Mouse (Mus musculus): ENCODE data around the gene Rabgap1l.
"Not testable (repeated sequence)": the region's sequence is repeated elsewhere in the genome, so short reads cannot be mapped to it uniquely, and the experiment has no call there.

The Rabgap1l gene

DNA sequence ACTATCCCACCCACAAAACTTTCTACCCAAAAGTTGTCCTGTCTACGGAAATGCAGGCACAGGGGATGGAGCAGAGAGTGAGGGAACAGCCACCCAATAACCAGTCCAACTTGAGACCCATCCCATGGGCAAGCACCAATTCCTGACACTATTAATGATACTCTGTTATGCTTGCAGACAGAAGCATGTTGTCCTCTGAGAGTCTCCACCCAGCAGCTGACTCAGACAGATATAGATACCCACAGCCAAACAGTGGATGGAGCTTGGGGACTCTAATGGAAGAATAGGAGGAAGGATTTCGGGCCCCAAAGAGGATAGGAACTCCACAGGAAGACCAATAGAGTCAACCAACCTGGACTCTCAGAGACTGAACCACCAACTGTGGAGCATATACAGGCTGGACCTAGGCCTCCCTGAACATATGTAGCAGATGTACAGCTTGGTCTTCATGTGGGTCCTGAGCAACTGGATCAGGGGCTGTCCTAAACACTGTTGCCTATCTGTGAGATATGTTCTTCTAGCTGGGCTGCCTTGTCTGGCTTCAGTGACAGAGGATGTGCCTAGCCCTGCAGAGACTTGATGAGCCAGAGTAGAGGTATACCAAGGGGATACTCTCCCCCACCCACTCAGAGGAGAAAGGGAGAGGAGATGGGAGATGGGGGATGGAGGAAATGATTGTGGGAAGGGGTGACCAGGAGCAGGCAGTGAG, 510.7 kb downstream of the Rabgap1l start:
- not testable (repeated sequence) for DNase-seq (ENCODE audit: low spot score in 2 of 2)

DNA sequence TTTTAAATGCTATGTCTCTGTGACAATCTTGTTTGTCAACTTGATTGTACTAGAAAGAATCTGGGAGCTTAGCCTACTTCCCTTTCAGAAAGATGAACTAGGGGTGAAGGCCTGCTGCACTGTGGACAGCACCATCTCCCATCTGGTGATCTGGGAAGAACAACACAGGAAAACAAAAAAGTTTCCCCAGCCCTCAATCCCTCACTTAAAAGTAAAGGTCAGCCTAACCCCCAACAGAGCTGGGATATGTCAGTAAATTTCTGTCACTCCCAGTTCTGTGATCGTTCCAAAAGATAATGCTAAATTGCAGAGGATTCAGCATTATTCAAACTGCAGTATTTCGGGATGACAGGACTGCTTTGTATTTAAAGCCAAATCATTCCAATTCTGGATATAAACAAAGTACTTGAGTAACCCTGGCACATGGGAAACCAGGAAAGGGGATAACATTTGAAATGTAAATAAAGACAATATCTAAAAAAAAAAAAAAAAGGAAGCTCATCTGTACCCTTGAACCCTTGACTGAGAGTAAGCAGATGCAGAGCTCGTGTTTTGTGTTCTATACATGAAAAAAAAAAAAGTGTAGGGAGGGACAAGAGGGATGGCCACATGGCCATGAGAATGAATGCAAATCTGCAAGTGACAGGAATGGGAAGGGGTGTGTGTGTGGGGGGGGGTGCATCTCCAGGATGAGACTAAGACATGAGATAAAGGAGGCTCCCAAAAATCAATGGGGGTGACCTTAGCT, 511.5 kb downstream of the Rabgap1l start:
- DNase-seq (ENCODE audit: low spot score in 2 of 2), result no peak

DNA sequence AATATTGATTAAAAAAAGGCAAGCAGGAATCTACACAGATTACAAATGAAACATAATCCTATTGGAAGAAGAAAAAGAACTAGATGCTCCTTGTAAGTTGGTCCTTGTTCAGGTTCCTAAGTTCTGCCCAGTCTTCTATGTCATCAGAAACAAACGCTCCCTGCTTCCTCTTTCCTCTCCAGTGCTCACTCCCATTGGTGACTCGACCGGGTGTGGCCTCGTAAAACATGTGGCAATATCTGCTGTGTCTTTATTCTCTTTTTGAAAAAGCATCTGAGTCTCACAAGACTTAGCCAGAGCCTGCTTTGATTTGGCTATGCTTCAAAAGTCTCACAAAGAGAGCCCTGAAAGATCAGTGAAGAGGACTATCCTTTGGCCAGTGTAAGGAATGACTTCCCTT, 512.4 kb downstream of the Rabgap1l start:
- peak; percentile 44 to 51 for DNase-seq (ENCODE audit: low spot score in 2 of 2)

DNA sequence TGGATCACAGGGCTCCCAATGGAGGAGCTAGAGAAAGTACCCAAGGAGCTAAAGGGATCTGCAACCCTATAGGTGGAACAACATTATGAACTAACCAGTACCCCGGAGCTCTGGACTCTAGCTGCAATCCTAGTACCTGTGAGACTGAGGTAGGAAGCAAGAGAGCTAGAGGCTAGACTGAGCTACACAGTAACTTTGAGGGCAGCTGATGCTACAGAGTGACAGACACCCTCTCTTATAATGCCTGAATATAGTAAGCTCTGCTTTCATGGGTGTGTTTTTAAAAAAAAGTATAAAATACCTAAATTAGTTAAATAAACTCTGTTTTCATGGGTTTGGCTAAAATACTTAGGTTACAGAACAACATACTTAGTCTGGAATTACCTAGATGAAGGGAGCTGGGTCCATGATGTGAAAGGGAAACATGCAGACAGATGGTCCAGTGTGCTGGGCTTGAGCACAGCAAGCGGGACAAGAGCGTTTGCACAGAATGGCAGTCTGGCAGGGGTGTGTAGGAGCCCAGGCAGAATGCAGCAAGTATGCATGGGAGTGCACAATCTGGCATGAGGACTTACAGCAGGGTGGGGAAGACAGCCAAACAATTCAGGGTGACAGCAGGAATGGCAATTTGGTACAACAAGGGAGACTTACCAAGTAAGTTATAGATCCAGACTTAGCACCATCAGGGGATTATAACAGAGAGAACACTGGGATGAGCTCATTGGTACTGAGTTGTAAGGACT, 514.9 kb downstream of the Rabgap1l start:
- DNase-seq (ENCODE audit: low spot score in 2 of 2), result no peak

GRCm38 (mm10) chr1:160275248-160275647, 517.8 kb downstream of the Rabgap1l start:
- DNase-seq (ENCODE audit: low spot score in 2 of 2), result no peak

- no peak for DNase-seq (ENCODE audit: low spot score in 2 of 2)
Observed at GRCm38 (mm10) chr1:160273133-160273743, 519.8 kb downstream of the Rabgap1l start.

- DNase-seq (ENCODE audit: low spot score in 2 of 2), result no peak
Observed at GRCm38 (mm10) chr1:160271282-160271967, 521.6 kb downstream of the Rabgap1l start.

DNA sequence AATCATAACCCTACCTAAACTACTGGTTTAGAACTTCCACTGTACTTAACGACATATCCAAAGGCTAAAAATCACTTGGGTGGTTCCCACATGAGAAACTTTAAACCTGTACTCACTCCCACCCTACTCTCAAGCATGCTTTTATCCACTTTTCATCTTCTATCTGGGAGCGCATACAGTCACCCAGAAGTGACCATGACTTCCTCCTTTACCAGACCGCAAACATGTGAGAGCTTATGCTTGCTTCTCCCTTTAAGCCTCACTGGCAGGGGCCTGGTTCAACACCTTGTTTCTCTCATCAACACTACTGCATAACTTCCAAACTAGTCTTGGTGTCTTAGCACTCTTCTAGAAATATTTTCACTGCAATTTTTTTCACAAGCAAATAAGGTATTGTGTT, 524.7 kb downstream of the Rabgap1l start:
- DNase-seq (ENCODE audit: low spot score in 2 of 2), result no peak

- DNase-seq (ENCODE audit: low spot score in 2 of 2), result peak; percentile 32 to 62
Observed at GRCm38 (mm10) chr1:160263630-160264346, 529.2 kb downstream of the Rabgap1l start.

DNA sequence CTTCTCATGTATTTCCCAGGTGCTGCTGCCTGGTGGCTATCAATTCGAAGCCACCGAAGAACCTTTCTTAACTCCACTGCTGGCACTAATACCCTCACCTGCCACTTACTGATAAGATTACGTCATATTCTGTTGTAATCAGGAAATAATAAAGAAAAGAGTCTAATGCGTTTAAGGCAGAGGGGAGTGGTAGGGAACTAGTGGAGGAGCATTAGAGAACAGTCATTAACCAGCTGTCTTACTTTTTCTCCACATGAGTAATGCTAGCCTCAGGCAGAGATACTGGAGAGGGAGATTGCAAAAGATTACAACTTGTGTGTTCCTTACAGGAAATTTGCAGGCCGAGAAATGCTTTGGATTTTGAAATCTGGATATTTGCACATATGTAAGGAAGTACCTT, 530.0 kb downstream of the Rabgap1l start:
- no peak for DNase-seq (ENCODE audit: low spot score in 2 of 2)

GRCm38 (mm10) chr1:160262415-160262814, 530.6 kb downstream of the Rabgap1l start:
- no peak for DNase-seq (ENCODE audit: low spot score in 2 of 2)

- no peak for DNase-seq (ENCODE audit: low spot score in 2 of 2)
Observed at GRCm38 (mm10) chr1:160261849-160262248, 531.2 kb downstream of the Rabgap1l start.

DNA sequence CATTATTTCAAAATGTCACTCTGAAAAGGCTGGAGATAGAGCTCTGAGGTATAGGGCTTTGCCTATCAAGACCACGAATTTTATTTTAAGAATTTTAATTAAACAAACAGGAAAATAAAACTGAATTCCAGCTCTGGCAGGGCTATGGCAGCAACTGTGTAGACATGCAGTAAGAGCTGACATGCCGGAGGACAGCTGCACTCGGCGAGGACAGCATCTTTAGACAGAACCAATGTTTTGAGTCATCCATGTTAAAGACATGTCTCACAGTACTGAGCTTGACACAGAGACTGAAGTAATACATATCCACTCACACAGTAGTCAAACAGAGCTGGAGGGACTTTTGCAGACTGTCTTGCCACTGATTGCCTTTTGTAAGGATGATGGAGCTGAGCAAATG, 532.4 kb downstream of the Rabgap1l start:
- DNase-seq (ENCODE audit: low spot score in 2 of 2), result no peak

GRCm38 (mm10) chr1:160259884-160260283, 533.1 kb downstream of the Rabgap1l start:
- no peak for DNase-seq (ENCODE audit: low spot score in 2 of 2)

GRCm38 (mm10) chr1:160253108-160253507, 539.9 kb downstream of the Rabgap1l start:
- DNase-seq (ENCODE audit: low spot score in 2 of 2), result no peak

GRCm38 (mm10) chr1:160251388-160252007, 541.5 kb downstream of the Rabgap1l start:
- no peak for DNase-seq (ENCODE audit: low spot score in 2 of 2)

- DNase-seq (ENCODE audit: low spot score in 2 of 2), result no peak
Observed at GRCm38 (mm10) chr1:160250782-160251181, 542.2 kb downstream of the Rabgap1l start.

DNA sequence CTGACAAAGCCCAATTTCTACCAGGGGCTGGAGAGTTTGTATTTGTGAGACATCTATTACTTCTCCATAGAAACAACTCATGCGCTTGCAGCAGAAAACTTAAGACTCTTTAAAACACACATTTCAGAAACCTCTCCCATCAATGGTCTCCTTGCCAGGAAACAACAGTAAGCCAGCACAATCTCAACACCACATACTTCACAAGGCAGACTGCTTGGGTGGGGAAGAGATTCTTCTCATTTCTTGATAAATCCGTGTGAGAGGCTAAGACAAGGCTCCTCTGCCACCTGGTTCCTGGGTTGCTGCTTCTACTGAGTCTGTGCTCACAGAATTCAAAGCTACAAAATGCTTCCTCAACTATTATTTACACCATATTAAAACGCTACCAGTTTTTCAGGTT, 543.2 kb downstream of the Rabgap1l start:
- no peak for DNase-seq (ENCODE audit: low spot score in 2 of 2)

DNA sequence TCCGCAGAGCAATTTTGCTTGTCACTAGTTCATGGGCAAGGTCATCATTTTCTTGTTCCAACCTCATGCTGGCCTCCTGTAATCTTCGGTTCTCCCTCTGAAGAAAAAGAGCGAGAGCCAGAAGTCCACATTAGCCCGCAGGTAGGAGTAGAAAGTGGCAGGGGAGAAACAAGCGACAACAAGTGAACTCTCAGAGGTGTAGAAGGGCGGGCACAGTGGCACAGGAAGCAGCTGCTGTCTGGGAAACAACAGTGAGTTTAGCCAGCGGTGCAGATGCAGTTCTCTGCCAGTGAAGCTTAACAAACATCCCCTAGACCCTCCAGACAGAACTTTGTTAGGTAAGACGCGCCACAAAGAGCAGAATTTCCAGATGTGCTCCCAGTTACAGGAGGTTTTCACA, 545.5 kb downstream of the Rabgap1l start:
- no peak for DNase-seq (ENCODE audit: low spot score in 2 of 2)

DNA sequence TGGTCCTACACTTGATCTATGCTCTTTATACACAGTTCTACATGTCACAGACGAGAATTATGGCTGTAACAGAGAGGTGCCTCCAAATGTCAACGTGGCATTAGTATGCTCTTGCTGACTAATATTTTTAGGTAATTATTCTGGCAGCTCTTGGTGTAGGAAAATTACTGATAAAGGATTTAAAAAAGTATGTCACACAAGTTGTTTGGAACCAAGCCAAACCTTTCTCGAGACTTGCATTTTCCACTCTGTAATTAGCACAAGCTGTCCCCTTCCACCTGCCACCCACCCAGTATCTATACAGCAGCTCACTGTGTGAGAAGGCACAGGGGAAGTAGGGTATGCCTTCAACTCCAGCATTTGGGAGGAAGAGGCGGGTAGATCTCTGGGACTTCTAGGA, 546.2 kb downstream of the Rabgap1l start:
- DNase-seq (ENCODE audit: low spot score in 2 of 2), result no peak
